Mouse (Mus musculus) forelimb bud, embryonic 11.5 days (tissue): ENCODE measurements at regions not wholly inside any gene's neighbourhood (a gene's known extent, or its start where the extent isn't known, plus 50 kb on each side); places are given as distances from the start of the nearest gene placed in this dataset.

Experiments used
- DNase-seq: peaks from one replicate; pipeline ENCODE4 v3.0.0-alpha.2; 2012; ENCODE audit warnings: low read depth, low spot score

DNA sequence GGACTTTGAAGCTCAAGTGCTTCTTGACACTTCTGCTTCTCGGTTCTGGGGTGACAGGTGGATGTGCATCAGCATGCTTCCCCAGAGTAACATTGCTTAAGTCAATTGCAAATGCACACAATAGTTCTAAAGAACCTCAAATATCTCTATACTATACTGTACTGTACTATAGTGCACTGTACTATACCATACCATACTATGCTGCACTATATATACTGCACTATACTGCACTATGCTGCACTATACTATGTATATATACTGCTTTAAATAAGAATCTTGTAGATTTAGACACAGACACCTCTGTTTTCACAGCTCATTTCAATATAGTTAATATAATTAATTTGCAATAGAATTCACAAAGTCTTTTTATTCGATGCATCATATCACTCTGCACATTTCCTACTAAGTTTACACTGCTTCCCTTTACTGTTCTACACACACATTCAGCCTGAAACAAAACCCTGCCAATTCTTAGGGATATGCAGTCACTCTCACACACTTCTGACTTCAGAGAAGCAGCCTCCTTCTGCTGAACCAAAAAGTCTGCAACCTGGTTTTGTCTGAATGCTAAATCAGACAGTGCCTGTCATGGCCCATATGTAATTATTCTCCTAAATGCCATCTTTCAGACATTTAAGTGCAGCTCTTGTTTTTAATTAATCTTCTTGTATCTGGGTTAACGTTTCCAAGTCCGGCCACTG, 570.8 kb upstream of the Map3k7 start:
- DNase-seq, result no peak

DNA sequence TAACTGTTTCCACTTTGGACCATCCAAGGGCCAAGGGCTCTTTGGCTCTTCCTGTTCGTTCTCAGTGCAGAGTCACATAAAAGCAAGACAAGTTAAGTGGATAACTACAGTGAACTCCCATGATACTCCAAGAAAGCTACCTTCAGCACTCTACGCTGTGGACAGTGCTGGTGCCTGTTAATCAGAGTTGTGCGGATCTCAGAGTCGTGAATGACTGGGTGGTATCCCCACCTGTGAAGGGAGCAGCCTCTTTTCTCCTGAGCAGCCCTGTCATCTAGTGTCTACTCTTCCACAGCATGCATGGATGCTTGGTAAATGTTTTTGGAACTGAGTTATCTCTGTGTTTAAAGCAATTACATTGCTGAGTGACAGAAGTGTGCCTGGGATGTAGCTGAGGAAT, 568.4 kb upstream of the Map3k7 start:
- no peak for DNase-seq

DNA sequence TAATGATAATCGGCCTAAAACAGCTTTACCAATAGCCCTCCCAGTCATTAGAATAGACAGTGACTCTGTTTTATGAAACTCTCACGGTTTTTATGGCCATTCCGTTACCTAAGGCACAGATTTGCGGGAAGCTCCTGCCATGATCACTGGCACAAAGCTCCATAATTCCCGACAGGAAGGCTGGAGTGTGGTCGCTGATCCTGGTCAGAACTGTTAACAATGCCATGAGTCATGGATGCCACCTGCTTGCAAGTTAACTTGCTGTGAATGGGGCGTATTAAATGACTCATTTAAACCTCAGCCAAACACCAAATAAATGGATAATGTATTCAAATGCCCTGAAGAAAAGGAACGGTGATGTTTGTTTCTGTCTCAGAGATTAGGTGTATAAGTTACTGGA, 559.9 kb upstream of the Map3k7 start:
- no peak for DNase-seq

DNA sequence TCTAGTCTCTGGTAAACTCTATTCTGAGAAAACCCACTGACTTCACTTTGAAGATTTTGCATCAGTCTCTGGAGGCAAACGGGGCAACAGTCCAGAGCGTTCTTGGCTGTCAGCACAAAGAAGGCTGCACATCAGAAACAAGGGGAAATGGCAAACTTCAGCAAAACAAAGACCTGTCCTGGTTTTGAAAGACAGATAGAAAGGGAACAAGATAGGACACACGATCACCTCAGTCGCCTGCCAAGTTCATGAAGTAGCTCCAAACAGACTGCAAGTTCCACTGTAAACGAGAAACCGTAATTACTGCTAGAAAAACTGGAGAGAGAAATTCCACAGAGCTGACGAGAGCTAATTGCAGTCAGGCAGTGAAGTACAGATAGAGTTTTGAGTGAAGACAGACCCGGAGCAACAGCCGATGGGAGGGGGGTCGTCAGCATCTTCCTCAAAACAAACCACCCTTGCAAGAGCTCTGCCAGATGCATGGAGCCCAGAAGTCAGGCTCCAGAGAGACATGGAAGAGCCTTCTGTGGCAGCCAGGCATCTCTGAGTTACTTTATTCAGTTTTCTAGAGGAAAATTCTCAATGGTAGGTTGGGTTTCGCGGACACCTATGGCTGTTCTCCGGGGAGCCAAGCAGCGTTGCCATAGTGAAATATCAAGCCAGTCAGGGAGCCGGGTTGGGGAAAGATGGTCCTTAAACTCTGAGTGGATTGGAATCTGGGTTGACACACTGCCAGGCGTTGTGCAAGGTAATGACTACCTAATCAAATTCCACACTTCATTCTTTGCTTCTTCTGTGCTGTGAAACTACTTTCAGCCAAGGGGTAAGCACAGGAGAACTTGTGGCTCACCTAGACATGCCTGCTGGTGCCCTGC, 558.8 kb upstream of the Map3k7 start:
- DNase-seq, result no peak

DNA sequence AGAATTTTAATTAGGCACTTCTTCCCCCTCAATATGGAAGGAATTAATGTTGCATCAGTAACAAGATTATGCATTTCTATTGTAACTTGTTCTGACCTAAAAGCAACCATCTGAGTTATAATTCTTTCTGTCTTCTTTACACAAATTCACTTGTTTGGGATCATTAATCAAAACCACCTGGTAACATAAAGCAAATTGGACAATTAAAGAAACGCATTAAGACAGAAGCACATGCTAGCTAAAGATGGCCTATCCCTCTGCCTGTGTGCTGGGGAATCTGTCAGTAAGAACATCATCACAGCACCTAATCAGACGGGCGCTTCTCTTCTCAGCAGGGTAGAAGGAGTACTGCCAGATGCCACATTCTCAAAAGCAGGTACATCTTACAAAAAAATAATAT, 553.7 kb upstream of the Map3k7 start:
- no peak for DNase-seq

DNA sequence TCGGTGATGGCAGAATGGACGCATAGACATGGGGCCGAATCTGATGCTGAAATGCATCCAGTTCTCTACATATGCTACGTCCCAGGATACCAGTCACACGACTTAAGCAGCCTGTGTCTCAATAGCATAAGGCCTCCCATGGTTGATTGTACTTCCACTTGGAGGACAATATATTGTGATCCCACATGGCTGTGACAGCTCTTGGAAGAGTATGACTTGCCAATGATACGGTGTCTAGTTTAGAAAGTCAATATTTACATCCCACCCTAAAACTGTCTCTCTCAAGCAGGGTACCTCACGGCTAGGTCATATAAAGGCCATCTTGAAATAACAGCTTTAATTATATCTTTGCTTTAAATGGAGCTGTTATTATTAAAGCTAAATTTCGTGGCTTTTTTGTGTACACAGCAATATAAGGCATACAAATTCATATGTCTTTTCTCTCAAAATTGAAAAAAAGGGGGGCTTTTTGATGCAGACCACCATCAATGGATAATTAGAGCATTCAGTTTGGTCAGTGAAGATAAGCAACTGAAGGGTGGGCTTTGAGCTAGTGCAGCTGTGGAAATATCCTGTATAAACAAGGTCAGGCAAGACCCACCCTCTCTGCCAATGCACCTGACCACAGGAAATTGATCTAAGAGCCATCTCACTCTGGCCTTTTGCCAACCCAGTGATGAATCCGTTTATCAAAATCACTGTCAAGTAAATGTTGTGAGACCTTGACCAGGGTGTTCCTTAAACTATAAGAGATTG, 551.9 kb upstream of the Map3k7 start:
- no peak for DNase-seq

DNA sequence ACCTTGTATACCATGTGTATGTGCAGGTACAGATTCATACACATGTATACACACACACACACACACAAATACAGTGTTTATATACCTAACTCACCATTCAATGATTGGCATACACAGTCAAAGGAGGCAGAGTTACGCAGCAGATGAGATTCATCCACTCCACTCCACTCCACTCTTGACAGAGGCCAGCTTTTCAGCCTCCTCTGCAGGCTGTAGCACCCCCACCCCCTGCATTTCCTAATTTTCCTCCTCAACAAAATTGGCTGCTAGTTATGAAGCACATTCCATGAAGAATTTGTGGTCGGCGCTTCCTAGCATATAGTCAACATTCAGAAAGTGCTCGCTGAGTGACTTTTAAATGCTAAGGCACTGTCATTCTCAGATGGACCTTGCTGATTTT, 546.7 kb upstream of the Map3k7 start:
- no peak for DNase-seq

DNA sequence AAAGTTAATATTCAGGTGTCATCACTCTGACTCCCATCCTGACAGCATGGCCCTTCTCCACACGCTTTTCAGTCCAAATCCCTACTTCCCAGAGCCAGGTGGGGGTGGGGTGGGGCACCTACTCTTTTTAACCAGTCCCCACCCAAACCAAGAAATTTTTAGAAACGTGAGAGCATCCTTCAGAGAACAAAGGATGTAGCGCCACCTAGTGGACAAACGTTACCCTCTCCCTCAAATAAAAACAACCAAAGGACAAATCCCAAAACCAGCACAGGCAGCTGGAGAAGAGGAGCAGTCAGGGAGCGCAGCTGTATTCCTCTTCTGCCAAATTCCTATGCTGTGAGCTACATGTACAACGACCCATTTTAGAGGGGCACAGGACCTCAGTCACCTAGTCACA, 544.7 kb upstream of the Map3k7 start:
- DNase-seq, result peak; percentile 86

DNA sequence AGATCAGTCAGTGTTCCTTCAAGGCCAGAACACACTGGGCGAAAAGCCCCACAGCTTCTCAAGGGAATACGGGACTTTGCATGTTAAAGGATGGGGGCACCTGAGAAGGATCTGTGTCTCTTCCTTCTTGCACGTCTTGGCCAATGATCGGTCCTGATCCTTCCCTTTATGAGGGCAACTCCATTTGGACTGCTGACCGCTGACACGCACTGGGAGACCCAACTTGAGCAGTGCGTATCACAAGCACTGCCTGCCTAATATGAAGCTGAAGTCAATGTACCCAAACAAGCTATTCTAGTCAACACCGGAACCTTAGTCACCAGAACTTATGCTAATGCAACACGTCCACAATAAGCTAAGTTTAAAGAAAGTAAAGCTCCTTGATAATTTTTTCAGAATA, 543.7 kb upstream of the Map3k7 start:
- DNase-seq, result no peak

DNA sequence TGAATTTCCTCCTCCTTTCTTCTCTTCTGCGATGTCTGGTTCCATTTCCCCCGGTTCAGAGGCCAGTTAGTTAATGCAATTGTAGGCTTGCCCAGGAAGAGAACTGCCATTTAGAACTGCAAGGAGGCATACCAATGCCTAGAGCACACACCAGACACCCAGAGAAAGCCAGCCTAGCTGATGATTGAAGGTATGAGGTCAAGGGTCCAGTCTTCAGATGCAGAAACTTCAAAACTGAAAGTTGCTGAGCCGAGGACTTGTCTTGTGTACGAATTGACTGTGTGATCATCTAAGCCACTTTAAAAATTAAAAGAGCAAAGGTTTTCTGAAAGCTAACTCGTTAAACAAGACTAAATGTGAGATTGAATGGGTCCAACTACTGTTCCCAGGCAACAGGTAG, 542.5 kb upstream of the Map3k7 start:
- no peak for DNase-seq

DNA sequence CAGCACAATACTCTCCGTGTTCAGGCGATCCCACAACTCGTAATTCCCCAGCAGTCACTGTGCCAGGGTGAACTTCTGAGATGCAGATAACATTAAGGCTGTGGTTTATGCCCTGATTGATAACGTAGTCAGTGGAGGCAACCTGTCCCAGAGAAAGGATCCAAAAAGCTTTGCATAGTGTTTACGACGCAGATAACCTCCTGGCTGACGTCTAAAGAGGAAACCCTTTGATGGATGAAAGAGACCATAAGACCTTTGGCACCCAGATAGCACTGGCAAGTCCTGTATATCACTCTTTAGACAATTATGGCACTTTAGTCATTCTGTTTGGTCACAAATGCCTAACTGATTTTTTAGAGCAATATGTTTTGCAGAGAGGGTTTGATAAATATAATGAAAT, 538.8 kb upstream of the Map3k7 start:
- DNase-seq, result no peak

DNA sequence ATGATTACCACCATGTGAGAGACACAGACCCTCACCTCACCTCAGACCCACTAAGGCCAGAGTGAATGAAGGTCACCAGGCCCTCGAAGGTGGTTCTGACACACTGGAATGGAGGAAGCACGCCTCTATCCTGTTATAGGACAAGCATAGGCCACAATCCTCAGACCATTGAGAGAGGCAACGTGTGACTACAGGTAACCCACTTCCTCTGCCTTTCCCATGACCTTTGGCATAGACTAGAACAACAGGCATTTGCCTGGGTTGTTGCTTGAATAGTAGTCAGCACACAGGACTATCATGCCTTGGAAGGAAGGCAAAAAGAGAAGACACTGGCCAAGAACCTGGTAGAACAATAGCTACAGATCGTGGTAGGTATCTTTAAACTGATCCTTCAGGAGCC, 538.2 kb upstream of the Map3k7 start:
- DNase-seq, result no peak

DNA sequence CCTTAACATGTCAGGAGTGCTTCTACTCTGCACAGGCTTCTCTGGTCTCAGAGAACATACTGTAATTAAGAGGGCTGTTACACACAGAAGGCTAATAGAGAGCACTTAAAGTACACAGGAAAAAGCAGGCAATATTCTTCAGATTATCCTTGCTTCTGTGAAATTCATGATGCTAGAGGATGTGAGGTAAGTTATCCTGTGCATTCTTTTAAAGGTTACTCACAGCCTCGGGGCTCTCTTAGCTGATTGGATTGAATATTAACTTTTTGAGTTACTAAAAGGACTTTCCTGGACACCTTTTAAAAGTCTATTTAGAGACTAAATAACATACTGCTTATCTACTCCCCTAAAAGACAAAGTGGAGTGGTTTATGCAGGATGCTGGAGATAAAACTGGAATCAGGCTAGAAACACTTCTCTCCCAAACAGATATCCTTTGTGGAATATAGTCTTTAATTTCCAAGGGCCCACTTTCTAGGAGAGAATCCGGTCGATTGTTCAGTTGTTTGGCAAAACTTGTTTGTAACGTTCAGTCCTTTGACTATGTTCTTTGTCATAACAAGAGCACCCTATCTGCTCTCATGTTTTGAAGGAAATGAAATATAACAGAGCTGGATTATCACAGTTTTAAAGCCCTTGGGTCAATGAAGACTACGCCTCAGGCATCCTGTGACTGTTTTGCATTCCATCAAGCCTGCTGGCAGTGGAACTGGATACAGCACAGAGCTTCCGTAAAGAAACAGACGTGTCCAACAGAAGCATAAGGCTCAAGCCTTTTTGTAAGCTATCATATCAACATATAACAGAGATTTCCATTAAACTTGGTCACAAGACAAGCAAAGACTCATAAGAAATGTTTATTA, 537.5 kb upstream of the Map3k7 start:
- DNase-seq, result no peak

DNA sequence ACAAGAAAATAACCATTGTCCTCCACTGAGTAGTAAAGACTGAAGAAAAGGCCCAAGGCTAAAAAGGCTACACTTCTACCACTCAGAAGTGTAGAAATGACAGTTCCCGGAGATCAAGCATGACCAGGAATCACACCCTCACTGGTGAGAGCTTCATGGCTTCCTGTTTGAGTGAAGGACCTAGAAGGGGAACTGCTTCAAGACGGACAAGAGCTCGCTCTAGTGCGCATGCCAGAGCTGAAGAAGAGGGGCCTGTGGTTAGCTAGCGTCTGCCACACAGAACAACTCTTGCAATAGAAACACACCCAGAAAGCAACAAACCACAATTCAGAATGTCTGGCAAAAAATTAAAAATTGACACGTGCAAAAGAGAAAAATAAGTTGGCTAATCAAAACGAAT, 530.0 kb upstream of the Map3k7 start:
- DNase-seq, result no peak

DNA sequence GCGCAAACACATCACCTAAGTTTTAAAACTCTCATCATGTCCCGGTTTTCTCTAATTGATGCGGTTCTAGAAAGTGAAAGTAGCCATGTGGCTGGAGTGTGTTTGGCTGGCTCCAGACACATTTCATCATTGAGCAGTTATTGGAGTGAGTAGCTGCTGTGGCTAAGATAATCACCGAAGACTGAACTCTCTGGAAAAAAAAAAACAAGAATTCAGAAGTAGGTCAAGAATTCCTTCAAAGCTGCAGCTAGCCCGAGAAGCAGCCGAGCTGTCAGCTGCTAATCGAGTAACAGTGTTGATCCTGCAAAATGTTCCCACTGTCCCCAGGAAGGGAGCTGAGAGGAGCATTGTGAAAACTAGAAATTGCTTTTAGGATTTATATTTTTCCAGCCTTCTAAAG, 509.0 kb upstream of the Map3k7 start:
- no peak for DNase-seq

DNA sequence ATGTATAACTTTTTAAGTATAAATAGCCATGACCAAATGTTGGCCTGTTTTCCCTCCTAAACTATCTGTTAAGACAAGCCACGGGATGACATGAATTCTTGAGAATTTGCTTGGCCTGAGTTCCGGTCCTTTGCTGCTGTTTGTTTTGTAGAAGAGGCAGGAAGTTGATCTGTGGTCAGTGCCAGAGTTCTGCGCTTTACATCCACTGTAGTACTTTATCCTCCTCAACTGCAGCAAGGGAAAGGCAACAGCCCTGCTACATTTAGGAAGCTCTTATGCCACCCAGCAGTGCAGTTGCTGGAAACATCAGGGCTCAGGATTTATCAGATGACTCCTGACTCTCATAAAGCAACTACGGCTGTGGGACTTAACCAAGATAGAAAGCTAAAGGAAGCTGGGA, 508.4 kb upstream of the Map3k7 start:
- DNase-seq, result no peak

DNA sequence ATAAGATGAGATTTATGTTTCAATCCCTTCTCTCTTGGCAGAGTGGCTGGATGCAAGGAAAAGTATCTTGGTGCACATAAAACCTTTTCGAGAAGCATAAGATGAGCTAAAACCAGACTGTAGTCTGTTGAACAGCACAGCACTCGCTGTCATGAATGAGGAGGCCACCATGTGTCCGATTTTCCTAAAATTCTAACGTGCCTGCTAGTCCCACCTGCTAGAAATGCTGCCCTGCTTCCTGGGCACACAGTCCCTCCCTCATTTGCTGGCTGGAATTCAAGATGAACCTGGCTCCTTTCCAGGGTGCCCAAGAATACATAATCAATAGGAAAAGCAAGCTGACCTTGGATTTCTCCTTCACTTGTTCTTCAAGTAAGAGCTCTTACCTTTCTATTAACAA, 501.4 kb upstream of the Map3k7 start:
- no peak for DNase-seq

DNA sequence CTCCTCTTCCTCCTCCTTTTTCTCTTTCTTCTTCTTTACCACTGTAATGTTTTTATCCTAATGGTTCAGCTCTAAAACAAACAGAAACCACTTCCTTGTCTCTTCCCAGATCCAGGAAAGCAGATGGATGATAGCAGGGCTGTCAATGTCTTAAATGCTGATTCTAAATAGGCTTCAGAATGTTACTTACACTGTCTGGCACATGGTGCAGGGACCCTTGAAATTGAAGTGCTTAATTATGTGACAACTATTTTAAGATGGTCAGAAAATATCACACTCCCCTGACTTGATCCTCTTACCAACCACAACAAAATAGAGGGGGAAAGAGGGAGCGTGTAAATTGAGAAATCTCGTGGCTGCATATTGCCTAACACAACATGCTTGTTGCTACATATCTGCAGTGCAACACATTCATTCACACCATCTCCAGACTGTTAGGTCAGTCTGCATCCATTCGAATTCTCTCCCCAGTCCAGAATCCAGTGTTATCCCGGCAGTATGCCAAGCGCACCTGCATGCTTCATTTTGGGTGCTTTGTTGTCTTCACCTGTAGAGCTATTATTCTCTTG, 500.7 kb upstream of the Map3k7 start:
- DNase-seq, result no peak

DNA sequence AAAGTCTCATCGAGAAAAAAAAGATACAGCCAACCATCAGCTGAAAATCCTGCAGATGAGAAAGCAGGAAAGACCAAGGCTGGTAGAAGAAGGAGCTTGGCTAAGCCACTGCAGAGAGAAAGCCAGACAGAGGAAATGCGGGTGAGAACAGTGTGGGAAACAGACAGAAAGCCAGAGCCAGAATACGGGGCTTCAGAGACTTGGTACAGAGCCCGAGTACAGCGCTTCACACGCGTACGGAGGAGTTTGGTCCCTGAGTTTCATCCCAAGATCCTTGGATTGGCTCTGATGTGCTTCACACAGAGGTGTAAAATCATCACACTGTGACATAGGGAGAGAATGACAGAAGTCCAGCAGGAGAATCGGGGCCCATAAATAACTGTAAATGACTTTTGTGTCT, 495.6 kb upstream of the Map3k7 start:
- no peak for DNase-seq

DNA sequence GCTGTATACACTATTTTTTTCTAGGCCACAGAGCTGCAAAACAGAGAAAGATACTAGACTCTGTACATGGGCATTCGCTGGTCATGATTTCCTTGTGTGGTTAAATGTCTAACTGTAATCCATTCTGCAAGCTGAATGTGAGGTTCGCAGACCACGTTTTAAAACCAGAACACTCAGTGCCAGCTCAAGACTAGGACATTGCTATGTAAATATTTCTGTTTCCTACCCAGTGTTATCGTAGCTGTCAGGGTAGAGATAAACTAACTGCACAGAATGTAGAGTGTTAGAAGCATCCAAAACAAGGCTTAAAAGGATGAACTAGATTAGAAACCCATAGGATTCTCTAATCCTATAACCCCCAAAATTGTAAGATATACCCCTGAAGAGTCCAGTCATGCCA, 494.1 kb upstream of the Map3k7 start:
- no peak for DNase-seq

DNA sequence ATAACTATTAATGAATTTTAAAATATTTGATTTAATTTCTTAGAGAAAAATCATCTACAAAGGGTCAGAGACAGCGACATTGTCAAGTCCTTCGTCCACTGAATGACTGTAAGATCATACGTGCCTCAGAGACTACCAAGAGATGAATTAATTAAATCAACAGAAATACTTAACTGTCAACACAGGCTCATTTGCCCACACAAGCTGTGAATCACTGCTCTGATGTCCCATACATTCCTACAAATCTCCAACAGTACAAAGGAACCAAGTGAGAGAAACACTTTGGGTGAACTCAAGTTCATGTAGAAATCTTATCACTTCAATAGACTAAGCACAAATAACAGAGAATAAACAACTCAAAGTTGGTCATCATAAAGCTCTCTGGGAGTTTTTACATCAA, 471.4 kb upstream of the Map3k7 start:
- no peak for DNase-seq
